Mouse (Mus musculus) midbrain, embryonic 13.5 days (tissue): ENCODE measurements at regions not wholly inside any gene's neighbourhood (a gene's known extent, or its start where the extent isn't known, plus 50 kb on each side); places are given as distances from the start of the nearest gene placed in this dataset.
A peak's percentile ranks its signal among the peaks of the same experiment; 100 is the strongest.
"Not testable (repeated sequence)": the region's sequence is repeated elsewhere in the genome, so short reads cannot be mapped to it uniquely, and the experiment has no call there.

Source experiments
- ATAC-seq: fragments of 200-750 bp; cut with Nextera tagmentation; 2 replicates; pipeline ENCODE4 v1.8.0; 2017; ENCODE audit warnings: mild to moderate bottlenecking, moderate TSS enrichment, moderate library complexity
- H3K27ac ChIP-seq: fragments of 300-500 bp; sonication (generic); 2 replicates; pipeline ENCODE4 v1.5.1; 2015; ENCODE audit warnings: inconsistent platforms, mild to moderate bottlenecking, moderate library complexity
- H3K27me3 ChIP-seq: fragments of 300-500 bp; sonication (generic); 2 replicates; pipeline ENCODE4 v1.6.1; 2015; ENCODE audit warnings: mild to moderate bottlenecking, inconsistent platforms
- H3K36me3 ChIP-seq: fragments of 300-500 bp; sonication (generic); 2 replicates; pipeline ENCODE4 v1.6.1; 2015; ENCODE audit warnings: mild to moderate bottlenecking, inconsistent platforms
- H3K4me1 ChIP-seq: fragments of 300-500 bp; sonication (generic); replicated peaks from 2 replicates; pipeline ENCODE4 v1.6.1; 2015; ENCODE audit warnings: inconsistent platforms
- H3K4me2 ChIP-seq: fragments of 300-500 bp; sonication (generic); replicated peaks from 2 replicates; pipeline ENCODE4 v1.6.1; 2015; ENCODE audit warnings: moderate library complexity, mild to moderate bottlenecking, inconsistent platforms
- H3K4me3 ChIP-seq: fragments of 300-500 bp; sonication (generic); replicated peaks from 2 replicates; pipeline ENCODE4 v1.5.1; 2015; ENCODE audit warnings: mild to moderate bottlenecking, inconsistent platforms
- H3K9ac ChIP-seq: fragments of 300-500 bp; sonication (generic); replicated peaks from 2 replicates; pipeline ENCODE4 v1.6.1; 2015; ENCODE audit warnings: mild to moderate bottlenecking, inconsistent platforms
- H3K9me3 ChIP-seq: fragments of 300-500 bp; sonication (generic); 2 replicates; pipeline ENCODE4 v1.6.1; 2016; ENCODE audit warnings: mild to moderate bottlenecking, inconsistent platforms
- WGBS: fragments of 180-500 bp; shearing (Covaris S2); methylation state at CpG from one replicate; pipeline ENCODE4 v1.1.7; 2015; 5-methylcytosine and 5-hydroxymethylcytosine counted together

DNA sequence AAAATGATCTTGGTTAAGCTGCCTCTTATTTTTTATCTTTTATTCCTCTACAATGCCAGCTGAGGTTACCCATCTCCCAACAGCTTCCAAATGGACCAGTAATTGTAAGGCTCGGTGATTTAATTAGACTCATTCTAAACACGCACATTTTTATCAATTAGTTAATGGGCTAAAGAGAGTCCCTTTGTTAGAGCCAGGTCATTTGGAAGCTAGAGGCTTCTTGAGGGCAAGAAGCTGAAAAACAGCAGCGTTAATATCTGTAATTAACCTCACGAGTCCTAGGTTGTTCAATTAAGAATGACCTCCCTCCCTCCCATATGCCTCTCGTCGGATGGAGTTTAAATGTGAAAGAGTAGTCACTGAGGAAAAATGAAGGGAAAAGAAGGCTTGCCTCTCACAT lies 66.5 kb downstream of the Otx2 start:
- Histone ChIP-seq H3K4me3 (no peak overlapping the region), H3K27ac (no peak overlapping the region), H3K4me2 (no peak overlapping the region), H3K4me1 (peaks cover 8% of the 10 kb centered on the region), H3K27me3 (peaks cover 6% of the 10 kb centered on the region), H3K9me3 (no peaks in the 10 kb centered on the region), H3K9ac (no peak overlapping the region), H3K36me3 (no peaks in the 10 kb centered on the region)
- no peak for ATAC-seq
- WGBS: 41% methylated on average over 6 of the region's 6 CpGs

DNA sequence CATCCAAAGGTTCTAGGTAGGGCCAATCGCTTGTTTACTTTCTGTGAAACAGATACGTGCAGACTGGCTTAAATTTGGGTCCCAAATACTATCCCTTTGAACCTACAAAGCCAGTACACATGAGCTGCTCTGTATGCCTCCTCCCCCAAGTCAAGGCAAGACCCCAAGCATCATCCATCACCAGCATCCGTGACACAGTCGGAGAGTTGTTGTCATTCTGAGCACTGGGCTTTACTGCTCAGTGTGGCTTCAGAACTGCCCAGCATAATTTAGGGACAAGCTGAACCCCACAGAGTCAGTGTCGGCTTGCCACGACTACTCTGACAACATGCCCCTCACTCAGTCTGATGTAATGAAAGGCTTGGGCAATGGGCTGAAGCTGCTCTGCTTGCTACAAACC lies 70.1 kb downstream of the Otx2 start:
- WGBS: 88% methylated on average over 6 of the region's 6 CpGs
- Histone ChIP-seq H3K9me3 (no peaks in the 10 kb centered on the region), H3K4me1 (peaks cover 3% of the 10 kb centered on the region; the same call in 1 of the 2 replicates), H3K27ac (no peak overlapping the region), H3K4me3 (no peak overlapping the region), H3K4me2 (no peak overlapping the region), H3K36me3 (no peaks in the 10 kb centered on the region), H3K9ac (no peak overlapping the region), H3K27me3 (peaks cover 6% of the 10 kb centered on the region)
- no peak for ATAC-seq

DNA sequence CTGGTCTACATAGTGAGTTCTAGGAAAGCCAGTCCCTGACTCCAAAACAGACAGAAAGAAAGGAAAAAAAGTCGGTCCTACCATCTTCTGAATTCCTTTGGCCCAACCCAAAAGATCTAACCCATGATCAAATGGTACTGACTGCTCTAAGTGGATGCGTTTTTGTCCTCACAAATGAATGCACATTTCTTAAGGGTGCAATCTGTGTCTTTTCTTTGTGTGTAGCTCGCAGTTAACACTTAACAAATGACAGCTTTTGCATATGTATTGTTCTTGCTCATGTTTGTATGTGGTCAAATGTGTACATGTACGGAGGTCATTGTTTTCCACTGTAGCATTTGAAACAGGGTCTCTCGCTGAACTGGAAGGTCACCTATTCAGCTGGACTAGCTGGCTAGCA lies 79.3 kb downstream of the Otx2 start:
- WGBS: 78% methylated on average over 5 of the region's 5 CpGs
- H3K4me1 ChIP-seq: peaks cover 13% of the 10 kb centered on the region
- H3K27me3 ChIP-seq: no peaks in the 10 kb centered on the region
- no peaks in the 10 kb centered on the region for H3K9me3 ChIP-seq
- H3K4me3 ChIP-seq: no peak overlapping the region
- H3K9ac ChIP-seq: no peak overlapping the region
- no peak overlapping the region for H3K4me2 ChIP-seq
- H3K36me3 ChIP-seq: no peaks in the 10 kb centered on the region
- H3K27ac ChIP-seq: no peak overlapping the region
- no peak for ATAC-seq

DNA sequence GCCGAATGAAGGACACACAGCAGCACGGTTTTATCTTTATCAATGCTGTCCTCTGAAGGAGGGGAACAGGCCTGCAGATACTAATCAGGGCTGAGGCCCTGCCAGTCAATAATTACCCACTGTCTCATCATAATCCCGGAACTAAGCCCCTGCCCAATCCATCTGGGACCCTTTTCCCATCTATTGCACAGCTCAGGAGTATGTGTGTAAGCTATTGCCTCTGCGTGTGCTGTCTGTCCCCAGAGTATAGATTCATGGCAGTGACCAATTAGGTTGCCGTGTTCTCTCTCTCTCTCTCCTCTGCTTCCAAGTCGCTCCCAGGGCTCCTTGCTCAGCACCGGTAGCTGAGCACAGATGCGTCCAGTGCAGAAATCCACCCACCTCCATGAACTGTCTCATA lies 80.3 kb downstream of the Otx2 start:
- H3K27me3 ChIP-seq: no peaks in the 10 kb centered on the region
- H3K4me2 ChIP-seq: 0 out of 2 replicates have a peak overlapping the region, but pooled peaks have one; percentile 19
- WGBS: 30% methylated on average over 8 of the region's 8 CpGs
- H3K27ac ChIP-seq: 0 out of 2 replicates have a peak overlapping the region, but pooled peaks have one; percentile 39
- no peaks in the 10 kb centered on the region for H3K36me3 ChIP-seq
- no peak overlapping the region for H3K4me3 ChIP-seq
- ATAC-seq: peak; percentile 86
- no peaks in the 10 kb centered on the region for H3K9me3 ChIP-seq
- peaks cover 13% of the 10 kb centered on the region for H3K4me1 ChIP-seq
- no peak overlapping the region for H3K9ac ChIP-seq

DNA sequence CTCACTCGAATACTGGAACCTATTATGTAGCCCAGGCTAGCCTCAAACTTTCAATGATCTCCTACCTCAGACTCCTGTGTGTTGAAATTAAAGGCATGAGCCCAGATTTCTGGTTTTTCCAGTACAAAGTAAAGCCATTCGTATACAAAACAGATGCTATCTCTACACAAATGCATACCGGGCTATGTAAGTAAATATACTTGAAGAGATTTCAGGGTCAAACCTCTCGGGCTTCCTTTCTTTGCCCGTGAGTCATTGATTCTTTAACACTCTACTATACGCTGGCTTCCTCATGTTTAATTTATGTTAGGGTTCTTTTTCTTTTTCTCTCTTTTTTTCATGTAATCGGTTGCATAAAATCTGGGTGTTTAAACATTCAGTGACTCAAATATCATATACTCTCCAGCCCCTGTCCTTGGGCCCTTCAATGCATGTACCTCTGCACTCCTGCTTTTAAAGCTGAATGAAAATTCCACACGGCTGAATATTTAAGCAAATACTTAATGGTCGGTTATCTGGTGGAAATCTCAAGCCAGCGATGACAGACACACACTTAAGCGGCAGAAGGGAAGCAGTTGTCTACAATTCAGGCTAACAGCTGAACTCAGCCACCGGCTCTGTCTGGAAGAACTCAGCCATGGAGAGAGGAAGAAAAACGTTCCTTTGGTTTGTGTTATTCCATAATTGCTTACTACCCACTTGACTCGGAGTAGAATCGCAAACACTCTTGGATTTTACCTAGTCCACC lies 82.0 kb downstream of the Otx2 start:
- 66% methylated on average over 15 of the region's 15 CpGs for WGBS
- ATAC-seq: no peak
- Histone ChIP-seq H3K9me3 (no peaks in the 10 kb centered on the region), H3K4me2 (no peak overlapping the region), H3K27me3 (no peaks in the 10 kb centered on the region), H3K4me3 (no peak overlapping the region), H3K36me3 (no peaks in the 10 kb centered on the region), H3K9ac (no peak overlapping the region), H3K4me1 (peaks cover 13% of the 10 kb centered on the region), H3K27ac (no peak overlapping the region)

DNA sequence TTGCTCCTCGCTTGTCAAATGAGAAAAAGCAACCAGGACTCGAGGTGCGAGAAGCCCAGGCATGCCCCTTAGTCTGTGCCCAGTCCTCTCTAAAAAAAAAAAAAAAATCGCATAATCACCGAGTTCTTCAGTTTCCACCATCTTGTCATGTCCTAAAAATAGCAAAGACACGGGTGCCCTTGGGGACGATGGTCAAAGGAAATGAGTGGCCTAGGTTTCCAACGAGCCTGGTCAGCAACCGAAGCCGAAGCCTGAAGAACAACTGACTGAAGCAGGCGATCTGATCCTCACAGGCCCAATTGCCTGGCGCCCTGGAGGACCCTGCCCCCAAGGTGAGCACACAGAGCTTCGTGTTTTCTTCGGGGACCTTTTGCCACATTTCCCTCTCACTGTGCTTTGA lies 83.2 kb downstream of the Otx2 start:
- H3K4me1 ChIP-seq: peaks cover 11% of the 10 kb centered on the region
- H3K36me3 ChIP-seq: no peaks in the 10 kb centered on the region
- no peak overlapping the region for H3K9ac ChIP-seq
- WGBS: 41% methylated on average over 14 of the region's 14 CpGs
- H3K9me3 ChIP-seq: no peaks in the 10 kb centered on the region
- no peak overlapping the region for H3K27ac ChIP-seq
- H3K4me2 ChIP-seq: no peak overlapping the region
- ATAC-seq: peak; percentile 41; the same call in 1 of the 2 replicates
- H3K27me3 ChIP-seq: no peaks in the 10 kb centered on the region
- no peak overlapping the region for H3K4me3 ChIP-seq

DNA sequence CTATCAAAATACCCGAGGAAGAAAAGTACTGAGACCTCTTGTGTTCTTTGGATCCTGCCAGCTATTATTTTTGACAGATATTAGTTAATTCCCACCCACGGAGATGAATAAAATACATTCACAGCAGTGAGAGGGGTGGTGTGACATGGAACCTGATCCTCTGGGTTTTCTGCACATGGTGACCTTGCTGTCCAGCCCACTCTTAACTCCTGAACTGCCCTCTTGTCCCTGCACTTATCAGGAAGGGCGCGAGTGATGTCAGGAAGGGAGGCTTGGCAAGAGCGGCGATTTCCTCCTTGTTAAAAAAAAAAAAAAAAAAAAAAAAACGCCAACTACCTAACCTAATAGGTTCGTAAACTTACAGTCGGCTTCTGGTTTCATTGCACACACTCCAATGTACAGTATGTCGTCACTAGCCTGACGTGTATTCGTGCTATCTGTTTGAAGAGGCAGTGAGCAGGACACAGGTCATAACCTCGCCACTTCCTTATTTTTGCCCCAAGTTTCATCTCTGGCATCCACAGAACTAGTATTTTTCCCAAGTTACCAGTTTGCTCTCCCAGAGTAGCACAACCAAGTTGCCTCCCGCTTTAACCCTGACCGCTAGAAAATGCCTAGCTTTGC lies 83.8 kb downstream of the Otx2 start:
- Histone ChIP-seq H3K4me3 (no peak overlapping the region), H3K27ac (no peak overlapping the region), H3K36me3 (no peaks in the 10 kb centered on the region), H3K9me3 (no peaks in the 10 kb centered on the region), H3K4me1 (peaks cover 11% of the 10 kb centered on the region), H3K9ac (no peak overlapping the region), H3K4me2 (no peak overlapping the region), H3K27me3 (no peaks in the 10 kb centered on the region)
- no peak for ATAC-seq
- whole genome bisulfite sequencing: 77% methylated on average over 15 of the region's 15 CpGs

DNA sequence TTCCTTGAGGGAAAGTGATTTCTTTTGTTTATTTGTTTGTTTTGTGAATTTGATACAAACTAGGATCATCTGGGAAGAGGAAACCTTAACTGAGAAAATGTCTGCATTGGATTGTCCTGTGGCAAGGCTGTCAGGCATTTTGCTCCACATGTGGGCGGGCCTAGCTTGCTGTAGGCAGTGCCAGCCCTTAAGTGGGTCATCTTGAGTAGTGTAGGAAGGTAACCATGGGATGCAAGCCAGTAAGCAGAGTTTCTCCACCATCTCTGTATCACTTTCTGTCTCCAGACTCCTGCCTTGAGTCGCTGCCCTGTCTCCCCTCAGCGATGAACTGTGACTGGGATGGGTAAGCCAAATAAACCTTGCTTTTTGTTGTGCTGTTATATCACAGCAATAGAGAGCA lies 87.8 kb downstream of the Otx2 start:
- Histone ChIP-seq H3K4me3 (no peak overlapping the region), H3K36me3 (no peaks in the 10 kb centered on the region), H3K4me1 (peaks cover 6% of the 10 kb centered on the region), H3K4me2 (no peak overlapping the region), H3K9ac (no peak overlapping the region), H3K27ac (no peak overlapping the region), H3K27me3 (no peaks in the 10 kb centered on the region), H3K9me3 (no peaks in the 10 kb centered on the region)
- no peak for ATAC-seq
- 94% methylated on average over 3 of the region's 3 CpGs for WGBS

DNA sequence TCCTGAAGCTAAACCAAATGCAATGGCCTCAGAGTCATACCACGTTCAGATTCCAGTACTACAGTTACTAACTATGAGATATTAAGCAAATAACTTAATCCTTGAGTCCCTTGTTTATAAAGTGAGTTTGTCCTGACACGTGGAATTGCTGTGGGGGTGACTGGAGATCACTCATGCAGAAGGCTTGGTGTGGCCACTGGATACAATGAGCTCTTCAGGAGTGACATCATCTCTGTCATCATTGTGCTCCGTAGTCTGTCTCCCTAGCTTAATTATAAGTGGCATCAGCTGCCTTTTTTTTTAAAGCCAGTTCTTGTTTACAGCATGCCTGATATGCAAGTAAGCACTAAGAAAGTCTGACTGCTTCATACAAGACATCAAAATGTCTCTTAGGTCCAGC lies 89.0 kb downstream of the Otx2 start:
- Histone ChIP-seq H3K27me3 (no peaks in the 10 kb centered on the region), H3K9ac (no peak overlapping the region), H3K4me2 (no peak overlapping the region), H3K36me3 (no peaks in the 10 kb centered on the region), H3K4me3 (no peak overlapping the region), H3K4me1 (peaks cover 9% of the 10 kb centered on the region), H3K27ac (no peak overlapping the region), H3K9me3 (no peaks in the 10 kb centered on the region)
- 50% methylated on average over 3 of the region's 3 CpGs for WGBS
- ATAC-seq: no peak

DNA sequence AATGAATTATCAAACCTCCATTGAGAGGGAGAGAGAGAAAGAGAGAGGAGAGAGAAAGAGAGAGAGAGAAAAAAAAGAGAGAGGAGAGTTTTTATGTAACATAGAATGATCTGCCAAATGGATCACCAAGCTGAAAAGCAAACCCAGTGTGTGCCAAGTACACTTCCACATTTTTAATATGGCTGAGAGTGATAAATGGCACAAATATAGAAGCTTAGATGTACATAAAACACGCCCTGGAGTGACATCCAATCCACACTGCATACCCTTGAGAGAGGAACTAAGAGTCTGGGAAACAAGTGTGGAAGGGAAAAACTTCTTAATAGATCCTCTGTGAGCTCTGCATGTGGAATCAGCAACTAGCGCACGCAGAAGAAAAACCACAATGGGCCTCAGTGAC lies 90.1 kb downstream of the Otx2 start:
- Histone ChIP-seq H3K4me1 (peaks cover 9% of the 10 kb centered on the region), H3K4me3 (no peak overlapping the region), H3K27me3 (peaks cover 4% of the 10 kb centered on the region; the same call in 1 of the 2 replicates), H3K9ac (no peak overlapping the region), H3K4me2 (no peak overlapping the region), H3K9me3 (no peaks in the 10 kb centered on the region), H3K36me3 (no peaks in the 10 kb centered on the region), H3K27ac (no peak overlapping the region)
- WGBS: 89% methylated on average over 3 of the region's 3 CpGs
- ATAC-seq: no peak

DNA sequence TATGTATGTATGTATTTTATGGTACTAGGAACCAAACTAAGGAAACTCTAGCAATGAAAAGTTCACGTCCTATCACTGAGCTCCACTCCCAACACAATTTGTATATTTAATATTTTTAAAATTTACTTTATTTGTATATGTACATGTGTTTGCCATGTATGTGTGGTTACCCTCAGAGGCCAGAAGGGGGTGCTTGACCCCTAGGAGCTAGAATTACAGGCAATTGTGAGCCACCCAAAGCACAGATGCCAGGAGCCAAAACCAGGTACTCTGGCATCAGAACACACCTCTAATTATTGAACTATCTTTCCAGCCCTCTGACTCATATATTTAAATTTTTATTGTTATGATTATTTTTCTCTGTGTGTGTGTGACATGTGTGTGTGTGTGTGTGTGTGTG lies 91.5 kb downstream of the Otx2 start:
- H3K9ac ChIP-seq: no peak overlapping the region
- H3K9me3 ChIP-seq: no peaks in the 10 kb centered on the region
- WGBS: 76% methylated on average over 1 of the region's 1 CpGs
- no peak for ATAC-seq
- H3K27ac ChIP-seq: no peak overlapping the region
- H3K36me3 ChIP-seq: no peaks in the 10 kb centered on the region
- H3K27me3 ChIP-seq: peaks cover 4% of the 10 kb centered on the region; the same call in 1 of the 2 replicates
- no peak overlapping the region for H3K4me3 ChIP-seq
- no peak overlapping the region for H3K4me2 ChIP-seq
- H3K4me1 ChIP-seq: peaks cover 9% of the 10 kb centered on the region

DNA sequence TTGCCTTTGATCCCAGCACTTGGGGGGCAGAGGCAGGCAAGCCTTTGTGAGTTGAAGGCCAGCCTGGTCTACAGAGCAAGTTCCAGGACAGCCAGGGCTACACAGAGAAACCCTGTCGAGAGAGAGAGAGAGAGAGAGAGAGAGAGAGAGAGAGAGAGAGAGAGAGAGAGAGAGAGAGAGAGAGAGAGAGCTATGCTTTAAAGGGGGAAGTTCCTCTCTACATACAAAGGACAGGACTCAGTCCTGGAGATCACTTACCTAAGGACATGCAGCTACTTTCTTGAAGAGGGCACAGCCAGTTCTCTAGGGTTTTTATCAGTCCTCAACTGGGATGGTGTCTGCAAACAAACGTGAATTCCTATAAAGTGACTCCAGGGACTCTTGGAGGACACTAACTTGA lies 92.3 kb downstream of the Otx2 start:
- 27% methylated on average over 1 of the region's 2 CpGs for WGBS
- not testable (repeated sequence) for H3K4me2 ChIP-seq

More for the DNA sequence above, 92.3 kb downstream of the Otx2 start:
- not testable (repeated sequence) for H3K27ac ChIP-seq, H3K27me3 ChIP-seq, H3K36me3 ChIP-seq, H3K4me3 ChIP-seq, ATAC-seq, H3K4me1 ChIP-seq, H3K9me3 ChIP-seq, H3K9ac ChIP-seq
